Mouse (Mus musculus) forebrain, embryonic 14.5 days (tissue): Measurements from ENCODE around the gene Pqlc3. TPM values are rescaled to one million over a fixed set of nuclear protein-coding genes. Genes with fewer than 3 reads are reported as not detected.
A peak's percentile ranks its signal among the peaks of the same experiment; 100 is the strongest.

Experiments
- ATAC-seq: fragments of 200-750 bp; cut with Nextera tagmentation; 2 replicates; pipeline ENCODE4 v1.8.0; 2017; ENCODE audit warnings: mild to moderate bottlenecking, moderate library complexity
- DNase-seq: peaks from one replicate; pipeline ENCODE4 v3.0.0-alpha.2; 2015; ENCODE audit warnings: low spot score
- H3K27ac ChIP-seq: fragments of 300-500 bp; sonication (generic); 2 replicates; pipeline ENCODE4 v1.5.1; 2014; ENCODE audit warnings: low read depth, mild to moderate bottlenecking, control low read depth, low read length, moderate library complexity
- H3K27me3 ChIP-seq: fragments of 300-500 bp; sonication (generic); replicated peaks from 2 replicates; pipeline ENCODE4 v1.6.1; 2014; ENCODE audit warnings: low read length, control low read depth, mixed read lengths; ENCODE audit not compliant: control insufficient read depth, insufficient read depth
- H3K36me3 ChIP-seq: fragments of 300-500 bp; sonication (generic); 2 replicates; pipeline ENCODE4 v1.6.1; 2014; ENCODE audit warnings: low read length, control low read depth; ENCODE audit not compliant: control insufficient read depth, insufficient read depth
- H3K4me1 ChIP-seq: fragments of 300-500 bp; sonication (generic); 2 replicates; pipeline ENCODE4 v1.6.1; 2014; ENCODE audit warnings: antibody characterized with exemption, low read length, control low read depth; ENCODE audit not compliant: control insufficient read depth, insufficient read depth
- H3K4me2 ChIP-seq: fragments of 300-500 bp; sonication (generic); 2 replicates; pipeline ENCODE4 v1.6.1; 2014; ENCODE audit warnings: mild to moderate bottlenecking, control low read depth, low read length
- H3K4me3 ChIP-seq: fragments of 300-500 bp; sonication (generic); 2 replicates; pipeline ENCODE4 v1.5.1; 2014; ENCODE audit warnings: low read depth, low read length, control low read depth
- H3K9ac ChIP-seq: fragments of 300-500 bp; sonication (generic); 2 replicates; pipeline ENCODE4 v1.6.1; 2014; ENCODE audit warnings: mild to moderate bottlenecking, low read length, control low read depth, moderate library complexity
- H3K9me3 ChIP-seq: fragments of 300-500 bp; sonication (generic); replicated peaks from 2 replicates; pipeline ENCODE4 v1.6.1; 2016; ENCODE audit warnings: low read length, control low read depth, mixed read lengths; ENCODE audit not compliant: control insufficient read depth
- WGBS: fragments of 180-500 bp; shearing (Covaris S2); extraction: QIAGEN DNeasy Blood & Tissue Kit; methylation state at CpG from one replicate; pipeline ENCODE4 v1.1.7; 2014; 5-methylcytosine and 5-hydroxymethylcytosine counted together
- polyA plus RNA-seq: library from polyadenylated mRNA; unstranded; fragments of >200 nt; fragmentation: Nextera tagmentation; extraction: Ambion mirVana; gene quantifications from 2 replicates; pipeline ENCODE4 v1.2.1, GENCODE M21; 2014

Pqlc3 gene
- polyA plus RNA-seq, 1 experiment from 2014 or later, result 2.1 TPM

DNA sequence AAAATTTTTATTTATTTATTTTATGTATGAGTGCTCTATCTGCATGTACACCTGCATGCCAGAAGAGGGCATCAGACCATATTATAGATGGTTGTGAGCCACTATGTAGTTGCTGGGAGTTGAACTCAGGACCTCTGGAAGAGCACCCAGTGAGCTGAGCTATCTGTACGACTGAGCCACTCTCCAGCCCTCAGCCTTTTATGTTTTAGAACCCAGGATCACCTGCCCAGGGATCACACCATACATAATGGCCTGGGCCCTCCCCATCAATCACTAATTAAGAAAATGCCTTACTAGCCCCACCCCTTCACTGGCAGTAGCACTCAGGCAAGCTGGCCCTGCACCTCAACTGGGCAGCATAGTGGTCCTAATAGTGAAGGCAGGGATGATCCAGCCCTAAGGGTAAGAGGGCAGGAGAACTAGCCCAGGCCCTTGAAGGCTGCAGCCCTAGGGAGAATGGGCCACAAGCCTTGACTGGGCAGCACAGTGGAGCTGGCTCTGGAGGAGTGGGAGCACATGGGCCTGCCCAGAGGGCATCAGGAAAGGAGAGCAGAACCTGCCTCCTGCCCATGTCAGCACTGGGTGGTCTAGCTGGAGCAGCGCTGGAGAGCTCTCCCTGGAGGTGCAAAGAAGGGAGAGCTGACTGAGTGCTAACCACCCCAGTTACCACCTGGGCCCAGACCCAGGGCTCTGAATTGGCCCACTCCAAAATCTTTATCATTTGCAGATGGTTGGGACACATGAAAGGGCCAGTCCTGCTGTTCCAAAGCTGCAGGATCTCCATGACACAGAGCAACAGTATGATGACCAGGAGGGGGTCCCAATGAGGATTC, 12.1 kb upstream of the Pqlc3 start:
- peak; percentile 8; the same call in 1 of the 2 replicates for ATAC-seq

GRCm38 (mm10) chr12:17011100-17011870, 11.1 kb upstream of the Pqlc3 start, which contains the start of gene 2410004P03Rik:
Gene 2410004P03Rik, minus strand, starts transcription at chr12:17011727.
- H3K9ac ChIP-seq, result peak within 1 kb of the TSS; percentile 46
- peak within 1 kb of the TSS; percentile 30 for H3K4me3 ChIP-seq
- no peaks in the 10 kb centered on the region for H3K27me3 ChIP-seq
- H3K9me3 ChIP-seq, result no peaks in the 10 kb centered on the region
- peak; percentile 73 for ATAC-seq
- H3K4me2 ChIP-seq, result peak within 1 kb of the TSS; percentile 55
- H3K36me3 ChIP-seq, result no peaks in the 10 kb centered on the region
- H3K4me1 ChIP-seq, result 0 out of 2 replicates have a peak, but pooled peaks cover 4% of the 10 kb centered on the region
- peak; percentile 77 for DNase-seq
- no peak within 1 kb of the TSS for H3K27ac ChIP-seq
- 7% methylated on average over 29 of the region's 29 CpGs for whole genome bisulfite sequencing

More for the DNA sequence above, 12.1 kb upstream of the Pqlc3 start:
- Histone ChIP-seq H3K36me3 (no peaks in the 10 kb centered on the region), H3K4me3 (no peak overlapping the region), H3K27ac (no peak overlapping the region), H3K4me2 (no peak overlapping the region), H3K9ac (no peak overlapping the region), H3K4me1 (0 out of 2 replicates have a peak, but pooled peaks cover 4% of the 10 kb centered on the region), H3K27me3 (no peaks in the 10 kb centered on the region), H3K9me3 (no peaks in the 10 kb centered on the region)
- DNase-seq, result no peak
- 83% methylated on average over 2 of the region's 2 CpGs for WGBS

GRCm38 (mm10) chr12:17009466-17009865, 9.3 kb upstream of the Pqlc3 start:
- no peaks in the 10 kb centered on the region for H3K9me3 ChIP-seq
- 0 out of 2 replicates have a peak, but pooled peaks cover 4% of the 10 kb centered on the region for H3K4me1 ChIP-seq
- no peak overlapping the region for H3K4me3 ChIP-seq
- no peak overlapping the region for H3K27ac ChIP-seq
- H3K4me2 ChIP-seq, result no peak overlapping the region
- H3K27me3 ChIP-seq, result no peaks in the 10 kb centered on the region
- no peak for DNase-seq
- 94% methylated on average over 6 of the region's 6 CpGs for WGBS
- H3K36me3 ChIP-seq, result no peaks in the 10 kb centered on the region
- no peak for ATAC-seq
- no peak overlapping the region for H3K9ac ChIP-seq

GRCm38 (mm10) chr12:17001211-17001610, 1.0 kb upstream of the Pqlc3 start:
- Histone ChIP-seq H3K4me2 (no peak overlapping the region), H3K4me1 (no peaks in the 10 kb centered on the region), H3K9ac (no peak overlapping the region), H3K36me3 (no peaks in the 10 kb centered on the region), H3K27me3 (peaks cover 20% of the 10 kb centered on the region), H3K4me3 (no peak overlapping the region), H3K9me3 (no peaks in the 10 kb centered on the region), H3K27ac (no peak overlapping the region)
- ATAC-seq (no peak), DNase-seq (no peak)
- 50% methylated on average over 4 of the region's 4 CpGs for WGBS

GRCm38 (mm10) chr12:17000628-17001027, 420 bp upstream of the Pqlc3 start:
- 48% methylated on average over 6 of the region's 6 CpGs for WGBS
- Histone ChIP-seq H3K4me1 (no peaks in the 10 kb centered on the region), H3K27me3 (peaks cover 20% of the 10 kb centered on the region), H3K27ac (no peak overlapping the region), H3K4me3 (no peak overlapping the region), H3K4me2 (no peak overlapping the region), H3K9me3 (no peaks in the 10 kb centered on the region), H3K9ac (no peak overlapping the region), H3K36me3 (no peaks in the 10 kb centered on the region)
- ATAC-seq (no peak), DNase-seq (no peak)

GRCm38 (mm10) chr12:16999146-16999545, 1.1 kb downstream of the Pqlc3 start:
- Histone ChIP-seq H3K4me1 (no peaks in the 10 kb centered on the region), H3K4me3 (peak overlapping the region; percentile 42), H3K36me3 (no peaks in the 10 kb centered on the region), H3K9me3 (no peaks in the 10 kb centered on the region), H3K27me3 (peaks cover 20% of the 10 kb centered on the region), H3K4me2 (peak overlapping the region; percentile 84), H3K9ac (no peak overlapping the region; the same call in 1 of the 2 replicates), H3K27ac (no peak overlapping the region)
- ATAC-seq, result no peak
- DNase-seq, result no peak
- 6% methylated on average over 10 of the region's 10 CpGs for WGBS

DNA sequence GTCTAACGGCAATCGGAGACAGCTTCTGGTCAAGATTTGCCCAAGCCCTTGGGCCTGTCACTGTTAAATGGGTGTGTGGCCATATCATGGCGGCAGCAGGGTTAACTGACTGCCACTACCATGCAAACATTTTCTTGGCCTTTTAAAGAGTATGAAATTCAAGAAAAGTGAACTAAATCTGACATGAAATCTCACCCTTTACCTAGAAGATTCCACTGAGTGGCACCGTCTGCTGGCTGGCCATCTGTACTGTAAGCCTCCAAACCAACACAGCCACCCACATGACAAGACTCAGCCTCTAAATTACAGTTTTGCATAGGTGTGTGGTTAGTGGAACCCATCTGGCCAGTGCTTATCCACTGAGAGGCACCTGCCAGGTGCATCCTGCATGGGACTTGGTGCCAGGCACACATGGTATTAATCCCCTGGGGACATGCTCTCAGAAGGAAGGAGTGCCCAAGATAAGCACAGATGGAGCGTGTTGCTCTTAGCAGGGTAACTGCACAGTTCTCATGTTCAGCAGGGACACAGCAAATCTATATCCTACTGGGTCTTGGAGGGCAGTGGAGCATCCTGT, 3.2 kb downstream of the Pqlc3 start:
- Histone ChIP-seq H3K36me3 (no peaks in the 10 kb centered on the region), H3K27me3 (peaks cover 20% of the 10 kb centered on the region), H3K27ac (no peak overlapping the region), H3K4me3 (no peak overlapping the region), H3K4me1 (no peaks in the 10 kb centered on the region), H3K9ac (no peak overlapping the region), H3K9me3 (no peaks in the 10 kb centered on the region), H3K4me2 (no peak overlapping the region)
- whole genome bisulfite sequencing, result 95% methylated on average over 5 of the region's 5 CpGs
- DNase-seq (no peak), ATAC-seq (no peak)

GRCm38 (mm10) chr12:16996281-16996680, 3.9 kb downstream of the Pqlc3 start:
- WGBS, result 77% methylated on average over 5 of the region's 5 CpGs
- Histone ChIP-seq H3K27me3 (peaks cover 18% of the 10 kb centered on the region), H3K27ac (no peak overlapping the region), H3K9ac (no peak overlapping the region), H3K36me3 (no peaks in the 10 kb centered on the region), H3K9me3 (no peaks in the 10 kb centered on the region), H3K4me2 (no peak overlapping the region), H3K4me1 (no peaks in the 10 kb centered on the region), H3K4me3 (no peak overlapping the region)
- no peak for ATAC-seq
- DNase-seq, result no peak
